Mouse (Mus musculus) heart, embryonic 10.5 days (tissue): ENCODE data around the gene Trpm8. TPM values are rescaled to one million over a fixed set of nuclear protein-coding genes. Genes with fewer than 3 reads are reported as not detected.

Source experiments
- DNase-seq: peaks from one replicate; pipeline ENCODE4 v3.0.0-alpha.2; 2017; ENCODE audit warnings: low spot score
- H3K27ac ChIP-seq: fragments of 300-500 bp; sonication (generic); 2 replicates; pipeline ENCODE4 v1.5.1; 2016; ENCODE audit warnings: mild to moderate bottlenecking
- H3K27me3 ChIP-seq: fragments of 300-500 bp; sonication (generic); 2 replicates; pipeline ENCODE4 v1.6.1; 2016; ENCODE audit warnings: mild to moderate bottlenecking; ENCODE audit not compliant: poor library complexity, insufficient read depth, severe bottlenecking
- H3K36me3 ChIP-seq: fragments of 300-500 bp; sonication (generic); 2 replicates; pipeline ENCODE4 v1.6.1; 2016; ENCODE audit warnings: mild to moderate bottlenecking, moderate library complexity
- H3K4me1 ChIP-seq: fragments of 300-500 bp; sonication (generic); 2 replicates; pipeline ENCODE4 v1.6.1; 2016; ENCODE audit warnings: mild to moderate bottlenecking
- H3K4me3 ChIP-seq: fragments of 300-500 bp; sonication (generic); 2 replicates; pipeline ENCODE4 v1.5.1; 2016; ENCODE audit warnings: mild to moderate bottlenecking, moderate library complexity
- H3K9me3 ChIP-seq: fragments of 300-500 bp; sonication (generic); 2 replicates; pipeline ENCODE4 v1.6.1; 2016; ENCODE audit warnings: mild to moderate bottlenecking, moderate library complexity
- WGBS: fragments of 180-500 bp; shearing (Covaris S2); methylation state at CpG from one replicate; pipeline ENCODE4 v1.1.7; 2016; 5-methylcytosine and 5-hydroxymethylcytosine counted together
- polyA plus RNA-seq: library from polyadenylated mRNA; unstranded; fragments of >200 nt; fragmentation: Nextera tagmentation; extraction: Ambion mirVana; gene quantifications from 2 replicates; pipeline ENCODE4 v1.2.1, GENCODE M21; 2016

Trpm8 gene
- polyA plus RNA-seq, 1 experiment from 2014 or later = 0.11 TPM

- no peak overlapping the region for H3K27ac ChIP-seq
- peaks cover 41% of the 10 kb centered on the region for H3K9me3 ChIP-seq
- no peak overlapping the region for H3K4me3 ChIP-seq
- no peaks in the 10 kb centered on the region for H3K27me3 ChIP-seq
- H3K36me3 ChIP-seq = peaks cover 71% of the 10 kb centered on the region
- DNase-seq = no peak
- 83% methylated on average over 7 of the region's 7 CpGs for WGBS
- H3K4me1 ChIP-seq = peaks cover 19% of the 10 kb centered on the region
Observed at GRCm38 (mm10) chr1:88261706-88262105, 15.8 kb upstream of the Trpm8 start.

- WGBS = 87% methylated on average over 4 of the region's 4 CpGs
- Histone ChIP-seq H3K27ac (no peak overlapping the region), H3K9me3 (peaks cover 36% of the 10 kb centered on the region), H3K4me1 (peaks cover 19% of the 10 kb centered on the region), H3K27me3 (no peaks in the 10 kb centered on the region), H3K4me3 (no peak overlapping the region), H3K36me3 (peaks cover 77% of the 10 kb centered on the region)
- DNase-seq = no peak
Observed at GRCm38 (mm10) chr1:88262255-88262654, 15.2 kb upstream of the Trpm8 start.

- peaks cover 29% of the 10 kb centered on the region for H3K9me3 ChIP-seq
- no peaks in the 10 kb centered on the region for H3K27me3 ChIP-seq
- no peak overlapping the region for H3K27ac ChIP-seq
- peak; percentile 88 for DNase-seq
- H3K4me3 ChIP-seq = no peak overlapping the region
- peaks cover 19% of the 10 kb centered on the region for H3K4me1 ChIP-seq
- H3K36me3 ChIP-seq = peaks cover 84% of the 10 kb centered on the region
- 75% methylated on average over 6 of the region's 6 CpGs for WGBS
Observed at GRCm38 (mm10) chr1:88262961-88263360, 14.5 kb upstream of the Trpm8 start.

GRCm38 (mm10) chr1:88263778-88264177 lies 13.7 kb upstream of the Trpm8 start:
- 89% methylated on average over 5 of the region's 5 CpGs for WGBS
- Histone ChIP-seq H3K36me3 (peaks cover 92% of the 10 kb centered on the region), H3K4me3 (no peak overlapping the region), H3K4me1 (peaks cover 19% of the 10 kb centered on the region), H3K9me3 (peaks cover 24% of the 10 kb centered on the region; the same call in 1 of the 2 replicates), H3K27me3 (no peaks in the 10 kb centered on the region), H3K27ac (no peak overlapping the region)
- DNase-seq = peak; percentile 88

GRCm38 (mm10) chr1:88264237-88264868 lies 13.1 kb upstream of the Trpm8 start:
- WGBS = 80% methylated on average over 7 of the region's 7 CpGs
- Histone ChIP-seq H3K4me1 (peaks cover 16% of the 10 kb centered on the region), H3K27ac (no peak overlapping the region), H3K9me3 (peaks cover 20% of the 10 kb centered on the region; the same call in 1 of the 2 replicates), H3K4me3 (no peak overlapping the region), H3K27me3 (no peaks in the 10 kb centered on the region), H3K36me3 (peaks cover 97% of the 10 kb centered on the region)
- no peak for DNase-seq

GRCm38 (mm10) chr1:88264869-88265240 lies 12.6 kb upstream of the Trpm8 start:
- no peak overlapping the region for H3K27ac ChIP-seq
- H3K27me3 ChIP-seq = no peaks in the 10 kb centered on the region
- no peak for DNase-seq
- WGBS = 77% methylated on average over 4 of the region's 4 CpGs
- no peak overlapping the region for H3K4me3 ChIP-seq
- H3K36me3 ChIP-seq = peaks cover 97% of the 10 kb centered on the region
- H3K4me1 ChIP-seq = peaks cover 11% of the 10 kb centered on the region
- peaks cover 18% of the 10 kb centered on the region; the same call in 1 of the 2 replicates for H3K9me3 ChIP-seq

GRCm38 (mm10) chr1:88266123-88266522 lies 11.3 kb upstream of the Trpm8 start:
- 88% methylated on average over 13 of the region's 13 CpGs for WGBS
- Histone ChIP-seq H3K36me3 (peaks cover 91% of the 10 kb centered on the region), H3K27ac (no peak overlapping the region), H3K4me1 (0 out of 2 replicates have a peak, but pooled peaks cover 5% of the 10 kb centered on the region), H3K9me3 (peaks cover 13% of the 10 kb centered on the region; the same call in 1 of the 2 replicates), H3K4me3 (no peak overlapping the region), H3K27me3 (no peaks in the 10 kb centered on the region)
- DNase-seq = no peak

- H3K9me3 ChIP-seq = peaks cover 13% of the 10 kb centered on the region; the same call in 1 of the 2 replicates
- WGBS = 95% methylated on average over 6 of the region's 6 CpGs
- H3K36me3 ChIP-seq = peaks cover 91% of the 10 kb centered on the region
- DNase-seq = no peak
- H3K27me3 ChIP-seq = no peaks in the 10 kb centered on the region
- no peak overlapping the region for H3K4me3 ChIP-seq
- H3K4me1 ChIP-seq = 0 out of 2 replicates have a peak, but pooled peaks cover 5% of the 10 kb centered on the region
- H3K27ac ChIP-seq = no peak overlapping the region
Observed at GRCm38 (mm10) chr1:88267489-88267888, 10.0 kb upstream of the Trpm8 start.

- Histone ChIP-seq H3K27ac (no peak overlapping the region), H3K27me3 (no peaks in the 10 kb centered on the region), H3K9me3 (peaks cover 13% of the 10 kb centered on the region; the same call in 1 of the 2 replicates), H3K4me1 (0 out of 2 replicates have a peak, but pooled peaks cover 5% of the 10 kb centered on the region), H3K4me3 (no peak overlapping the region), H3K36me3 (peaks cover 91% of the 10 kb centered on the region)
- DNase-seq = no peak
- 83% methylated on average over 6 of the region's 6 CpGs for WGBS
Observed at GRCm38 (mm10) chr1:88268070-88268469, 9.4 kb upstream of the Trpm8 start.

GRCm38 (mm10) chr1:88269539-88270309 lies 7.7 kb upstream of the Trpm8 start:
- H3K27me3 ChIP-seq = no peaks in the 10 kb centered on the region
- H3K9me3 ChIP-seq = peaks cover 7% of the 10 kb centered on the region; the same call in 1 of the 2 replicates
- no peak overlapping the region for H3K4me3 ChIP-seq
- no peak overlapping the region for H3K27ac ChIP-seq
- H3K4me1 ChIP-seq = 0 out of 2 replicates have a peak, but pooled peaks cover 5% of the 10 kb centered on the region
- DNase-seq = no peak
- 88% methylated on average over 12 of the region's 12 CpGs for WGBS
- H3K36me3 ChIP-seq = peaks cover 90% of the 10 kb centered on the region

GRCm38 (mm10) chr1:88272851-88273250 lies 4.6 kb upstream of the Trpm8 start:
- Histone ChIP-seq H3K4me3 (no peak overlapping the region), H3K9me3 (peaks cover 9% of the 10 kb centered on the region; the same call in 1 of the 2 replicates), H3K4me1 (peaks cover 13% of the 10 kb centered on the region), H3K27ac (no peak overlapping the region), H3K27me3 (no peaks in the 10 kb centered on the region), H3K36me3 (peaks cover 69% of the 10 kb centered on the region)
- no peak for DNase-seq
- WGBS = 56% methylated on average over 4 of the region's 4 CpGs

- Histone ChIP-seq H3K9me3 (peaks cover 9% of the 10 kb centered on the region; the same call in 1 of the 2 replicates), H3K4me1 (peaks cover 13% of the 10 kb centered on the region), H3K27ac (no peak overlapping the region), H3K4me3 (no peak overlapping the region), H3K36me3 (peaks cover 64% of the 10 kb centered on the region), H3K27me3 (no peaks in the 10 kb centered on the region)
- DNase-seq = no peak
- 95% methylated on average over 3 of the region's 3 CpGs for WGBS
Observed at GRCm38 (mm10) chr1:88273326-88273725, 4.1 kb upstream of the Trpm8 start.

GRCm38 (mm10) chr1:88273832-88274231 lies 3.6 kb upstream of the Trpm8 start:
- 84% methylated on average over 4 of the region's 4 CpGs for WGBS
- Histone ChIP-seq H3K4me1 (peaks cover 13% of the 10 kb centered on the region), H3K9me3 (peaks cover 9% of the 10 kb centered on the region; the same call in 1 of the 2 replicates), H3K4me3 (no peak overlapping the region), H3K27ac (no peak overlapping the region), H3K36me3 (peaks cover 59% of the 10 kb centered on the region), H3K27me3 (no peaks in the 10 kb centered on the region)
- DNase-seq = no peak
